ENCODE assay signal across 13 mouse cellular contexts in the genomic region with DNA sequence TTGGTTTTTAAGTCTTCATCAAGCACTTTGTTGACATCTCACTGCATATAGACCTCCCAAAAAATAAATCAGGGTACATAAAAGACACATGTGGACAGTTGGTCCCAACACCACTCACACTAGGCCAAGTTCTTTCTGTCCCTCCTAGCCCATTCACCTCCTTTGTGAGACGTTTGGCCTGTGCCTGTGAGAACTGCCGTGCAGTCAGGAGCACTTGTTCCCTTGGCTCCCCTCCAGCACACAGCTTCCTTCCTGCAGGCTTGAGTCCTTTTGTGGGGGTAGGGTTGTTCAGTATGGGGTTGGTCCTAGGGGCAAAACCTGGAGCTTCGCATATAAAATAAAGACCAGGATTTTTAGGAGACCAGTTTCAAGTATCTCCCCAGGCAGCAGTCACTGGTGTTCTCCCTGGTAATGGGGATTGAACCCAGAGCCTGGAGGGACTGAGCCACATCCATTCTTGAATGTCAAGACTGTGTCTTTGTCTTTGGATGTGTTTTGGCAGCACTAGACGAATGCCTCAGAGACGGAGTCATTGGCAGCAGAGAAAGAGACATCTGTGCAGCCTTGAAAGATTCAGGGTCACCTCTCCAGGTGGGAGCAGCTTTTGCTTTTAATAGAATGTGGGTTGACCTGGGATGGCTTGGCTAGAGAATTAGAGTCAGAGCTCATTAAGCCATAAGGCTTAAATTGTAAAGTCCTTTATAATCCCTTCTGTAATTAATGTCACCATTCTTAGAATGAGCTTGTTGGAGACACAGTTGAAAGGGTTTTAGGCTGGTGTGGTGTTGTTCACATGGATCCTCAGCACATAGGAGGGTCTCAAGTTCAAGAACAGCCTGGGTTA. TPM values are rescaled to one million over a fixed set of nuclear protein-coding genes. Genes with fewer than 3 reads are reported as not detected.
DNase-seq lines count a peak whose midpoint lies in the region; ATAC-seq and TF ChIP-seq lines count a peak whose summit lies in the region.
"Had no signal": no experiment of that assay in that cellular context is flagged by ENCODE, and none has a peak within 500 bp of the region (broad histone marks: within the 10 kb centered on the region; RNA-seq: fewer than 3 reads in every experiment).

No protein-coding gene starts in this region.

- DNase-seq in hindbrain, postnatal 0 days (ENCODE audit: low spot score) = peak; percentile 51
- DNase-seq in hindbrain, embryonic 14.5 days (ENCODE audit: low spot score) = no peak
- peak; percentile 69 to 74 for DNase-seq in right cerebral cortex, postnatal 10 days (ENCODE audit: low spot score in 2 of 2)
- DNase-seq in right cerebral cortex, postnatal 4 days = no peak
- peak; percentile 28 for DNase-seq in heart, postnatal 0 days (ENCODE audit: low spot score)
- DNase-seq in retina, postnatal 1 day = peak; percentile 61
- DNase-seq in spleen, postnatal 14 days (ENCODE audit: low spot score in 2 of 2) = no peak
- DNase-seq in urinary bladder, postnatal 4 days (ENCODE audit: low spot score in 2 of 2) = no peak
- DNase-seq: adrenal gland, adult 2 months; cerebellum, adult 18-20 months had no signal

- no peaks in the 10 kb centered on the region for H3K27me3 ChIP-seq in hindbrain, postnatal 0 days (ENCODE audit: insufficient read depth, low read length)
- no peaks in the 10 kb centered on the region for H3K27me3 ChIP-seq in hindbrain, embryonic 14.5 days (ENCODE audit: control insufficient read depth, insufficient read depth, low read length)
- no peaks in the 10 kb centered on the region for H3K27me3 ChIP-seq in heart, postnatal 0 days (ENCODE audit: control insufficient read depth, insufficient read depth, low read length)
- H3K27me3 ChIP-seq: embryonic facial prominence, embryonic 13.5 days had no signal

- no peak overlapping the region for H3K27ac ChIP-seq in hindbrain, postnatal 0 days
- no peak overlapping the region for H3K27ac ChIP-seq in hindbrain, embryonic 14.5 days
- H3K27ac ChIP-seq in heart, postnatal 0 days (ENCODE audit: low read depth) = no peak overlapping the region
- H3K27ac ChIP-seq: embryonic facial prominence, embryonic 13.5 days; heart, adult 2 months; kidney, postnatal 0 days had no signal

- H3K4me2 ChIP-seq in hindbrain, postnatal 0 days (ENCODE audit: low read depth, low read length) = no peak overlapping the region
- no peak overlapping the region for H3K4me2 ChIP-seq in hindbrain, embryonic 14.5 days (replicated peaks)
- no peak overlapping the region for H3K4me2 ChIP-seq in heart, postnatal 0 days (ENCODE audit: low read depth, low read length)
- H3K4me2 ChIP-seq: embryonic facial prominence, embryonic 13.5 days had no signal

- ATAC-seq in hindbrain, postnatal 0 days = 0 out of 2 replicates have a peak, but pooled peaks have one; percentile 29
- ATAC-seq in hindbrain, embryonic 14.5 days (ENCODE audit: low FRiP score) = no peak
- ATAC-seq in heart, postnatal 0 days (ENCODE audit: insufficient read depth, low read depth) = no peak

- no peaks in the 10 kb centered on the region for H3K9me3 ChIP-seq in hindbrain, postnatal 0 days (ENCODE audit: low read length)
- no peaks in the 10 kb centered on the region for H3K9me3 ChIP-seq in hindbrain, embryonic 14.5 days (ENCODE audit: control insufficient read depth, low read length)
- H3K9me3 ChIP-seq in heart, postnatal 0 days (replicated peaks; ENCODE audit: control insufficient read depth, low read length) = no peaks in the 10 kb centered on the region
- H3K9me3 ChIP-seq: embryonic facial prominence, embryonic 13.5 days had no signal

- 38% methylated on average over 5 of the region's 5 CpGs for whole genome bisulfite sequencing in hindbrain, postnatal 0 days
- WGBS in hindbrain, embryonic 14.5 days = 72% methylated on average over 5 of the region's 5 CpGs
- 39% methylated on average over 5 of the region's 5 CpGs for WGBS in heart, postnatal 0 days

- no peaks in the 10 kb centered on the region for H3K4me1 ChIP-seq in hindbrain, postnatal 0 days (ENCODE audit: insufficient read depth, low read length)
- no peaks in the 10 kb centered on the region for H3K4me1 ChIP-seq in hindbrain, embryonic 14.5 days (replicated peaks; ENCODE audit: control insufficient read depth, insufficient read depth, low read length)
- peaks cover 6% of the 10 kb centered on the region; the same call in 1 of the 2 replicates for H3K4me1 ChIP-seq in heart, postnatal 0 days (ENCODE audit: control insufficient read depth, insufficient read depth)
- H3K4me1 ChIP-seq: embryonic facial prominence, embryonic 13.5 days had no signal

- TF ChIP-seq EP300 in heart, postnatal 0 days (IDR thresholded peaks at IDR 0.05; ENCODE audit: low read depth) = no peak

- H3K36me3 ChIP-seq in hindbrain, postnatal 0 days (ENCODE audit: insufficient read depth, low read length) = peaks cover 58% of the 10 kb centered on the region
- peaks cover 98% of the 10 kb centered on the region for H3K36me3 ChIP-seq in hindbrain, embryonic 14.5 days (replicated peaks; ENCODE audit: control insufficient read depth, insufficient read depth)
- peaks cover 85% of the 10 kb centered on the region for H3K36me3 ChIP-seq in heart, postnatal 0 days (replicated peaks; ENCODE audit: control insufficient read depth, insufficient read depth, low read length)

- no peak overlapping the region for H3K9ac ChIP-seq in hindbrain, postnatal 0 days (replicated peaks; ENCODE audit: low read length)
- H3K9ac ChIP-seq in hindbrain, embryonic 14.5 days = no peak overlapping the region
- no peak overlapping the region; the same call in 1 of the 2 replicates for H3K9ac ChIP-seq in heart, postnatal 0 days (replicated peaks; ENCODE audit: low read depth, low read length)
- H3K9ac ChIP-seq: embryonic facial prominence, embryonic 13.5 days had no signal

- no peak overlapping the region for H3K4me3 ChIP-seq in hindbrain, postnatal 0 days (ENCODE audit: low read length)
- H3K4me3 ChIP-seq in hindbrain, embryonic 14.5 days (replicated peaks; ENCODE audit: low read length) = no peak overlapping the region
- no peak overlapping the region for H3K4me3 ChIP-seq in heart, postnatal 0 days (ENCODE audit: low read depth, low read length)
- H3K4me3 ChIP-seq: embryonic facial prominence, embryonic 13.5 days; heart, adult 2 months had no signal

- no peak for TF ChIP-seq CTCF in hindbrain, postnatal 0 days (IDR thresholded peaks at IDR 0.05; ENCODE audit: low read depth)
- no peak for TF ChIP-seq CTCF in heart, postnatal 0 days (IDR thresholded peaks at IDR 0.05; ENCODE audit: low read depth)

RNA-seq across cellular contexts. Expression of a gene that starts 16.3 kb away (rescaled TPM):
- total RNA-seq in hindbrain, postnatal 0 days (2014; rRNA removed) = 0.84 TPM in 1 of 2 replicates, not detected in the other
- 0.55 and 0.58 TPM in 2 replicates for polyA plus RNA-seq in hindbrain, postnatal 0 days (2015; fragmentation: Nextera tagmentation; extraction: Ambion mirVana)
- 0.59 and 0.82 TPM in 2 replicates for polyA plus RNA-seq in hindbrain, embryonic 14.5 days (2014; fragmentation: Nextera tagmentation; extraction: Ambion mirVana)
- not detected in 2 replicates for total RNA-seq in heart, postnatal 0 days (2014; rRNA removed; ENCODE audit: low replicate concordance)
- polyA plus RNA-seq in heart, postnatal 0 days (2015; fragmentation: Nextera tagmentation; extraction: Ambion mirVana) = 0.19 and 0.29 TPM in 2 replicates
- polyA plus RNA-seq: adrenal gland, adult 2 months had no signal

RNA-seq across cellular contexts. Expression of a gene that starts 16.6 kb away (rescaled TPM):
- total RNA-seq in hindbrain, postnatal 0 days (2014; rRNA removed) = 18.6 and 30.0 TPM in 2 replicates
- polyA plus RNA-seq in hindbrain, postnatal 0 days (2015; fragmentation: Nextera tagmentation; extraction: Ambion mirVana) = 32.5 and 38.9 TPM in 2 replicates
- 27.7 and 29.1 TPM in 2 replicates for polyA plus RNA-seq in hindbrain, embryonic 14.5 days (2014; fragmentation: Nextera tagmentation; extraction: Ambion mirVana)
- total RNA-seq in heart, postnatal 0 days (2014; rRNA removed; ENCODE audit: low replicate concordance) = 37.1 and 59.7 TPM in 2 replicates
- 14.8 and 16.5 TPM in 2 replicates for polyA plus RNA-seq in heart, postnatal 0 days (2015; fragmentation: Nextera tagmentation; extraction: Ambion mirVana)

Comparison
In these comparisons a context has a peak if more than half of its experiments do, and no peak if none do; other contexts are left out.
1. DNase-seq: peak in hindbrain, postnatal 0 days (single experiment), right cerebral cortex, postnatal 10 days (2 of 2), heart, postnatal 0 days (single experiment) and retina, postnatal 1 day (single experiment); none in hindbrain, embryonic 14.5 days (single experiment), right cerebral cortex, postnatal 4 days (single experiment), spleen, postnatal 14 days (0 of 2) and urinary bladder, postnatal 4 days (0 of 2).